Mouse (Mus musculus) heart, postnatal 25 days (tissue): ENCODE measurements around the gene Ank3. TPM values are rescaled to one million over a fixed set of nuclear protein-coding genes. Genes with fewer than 3 reads are reported as not detected.

Experiments used
- DNase-seq: peaks from one replicate; pipeline ENCODE4 v3.0.0; 2022; ENCODE audit warnings: low spot score
- intact Hi-C: fragments of 180-260 bp; cut with DNase I; formaldehyde crosslinking; loops from one replicate; pipeline ENCODE4 v1.15.1; 2025
- total RNA-seq, 2 experiments: library from RNA; stranded (reverse); gene quantifications; 2 replicates each; pipeline ENCODE4 v1.2.3; 2021

Gene Ank3
- total RNA-seq, 2 experiments from 2014 or later, result 77.8 to 89.0 TPM

GRCm38 (mm10) chr10:69531569-69531968 lies 133.0 kb downstream of the Ank3 start:
- no peak for DNase-seq
- intact Hi-C loops, result loop anchor here (5.0 kb wide), 1 partner anchor 126 kb away; no protein-coding TSS in a partner anchor

DNA sequence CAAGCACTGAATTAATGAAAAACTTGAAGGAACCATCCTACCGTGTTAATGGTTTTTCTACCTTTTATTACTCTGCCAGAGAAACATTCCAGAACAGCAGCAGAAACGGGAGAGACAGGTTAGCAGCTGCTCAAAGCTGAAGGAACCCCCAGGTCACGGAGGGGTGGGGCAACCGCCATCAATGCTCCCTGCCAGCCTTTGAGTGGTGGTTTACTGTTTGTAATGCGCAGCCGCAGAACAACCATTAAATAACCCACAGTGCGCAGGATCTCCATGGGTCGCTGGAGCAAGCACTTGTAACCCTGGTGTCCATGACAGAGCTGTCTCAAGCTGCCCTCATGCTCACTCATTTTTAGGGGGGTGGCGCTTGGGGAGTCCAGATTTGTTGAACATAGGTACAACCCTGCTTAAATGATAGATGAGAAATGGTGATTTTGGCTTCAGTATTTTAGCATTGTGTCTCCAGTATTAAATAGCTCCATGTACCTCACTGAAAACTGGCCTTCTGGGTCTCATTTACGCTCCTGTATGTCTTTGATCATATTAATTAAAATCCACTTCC lies 133.7 kb downstream of the Ank3 start:
- intact Hi-C loops, result loop anchor here (5.0 kb wide), 1 partner anchor 125 kb away; no protein-coding TSS in a partner anchor
- DNase-seq, result no peak

GRCm38 (mm10) chr10:69533505-69534388 lies 135.2 kb downstream of the Ank3 start:
- intact Hi-C loops, result loop anchor here (5.0 kb wide), 1 partner anchor 124 kb away; no protein-coding TSS in a partner anchor
- no peak for DNase-seq

- no peak for DNase-seq
Measured at GRCm38 (mm10) chr10:69534716-69535115, 136.1 kb downstream of the Ank3 start.

GRCm38 (mm10) chr10:69535123-69535930 lies 136.8 kb downstream of the Ank3 start:
- intact Hi-C loops, result no loop called here
- DNase-seq, result no peak

More at GRCm38 (mm10) chr10:69534716-69535115, 136.1 kb downstream of the Ank3 start:
- intact Hi-C loops, result loop anchor here (5.0 kb wide), 1 partner anchor 123 kb away; no protein-coding TSS in a partner anchor

DNA sequence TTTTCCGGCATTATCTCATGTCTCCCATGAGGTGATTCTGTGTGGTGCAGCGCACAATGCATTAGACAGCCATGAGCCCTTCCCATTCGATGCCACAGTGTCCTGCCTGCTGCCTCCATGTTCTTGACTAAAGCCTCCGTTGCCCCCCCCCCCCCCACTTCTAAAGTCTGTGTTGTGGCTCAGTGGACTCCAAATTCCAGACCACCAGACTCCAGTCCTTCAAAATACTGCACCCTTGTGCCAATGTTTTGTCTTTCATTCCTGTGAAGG lies 137.3 kb downstream of the Ank3 start:
- DNase-seq, result no peak
- intact Hi-C loops, result no loop called here

GRCm38 (mm10) chr10:69536372-69537075 lies 138.0 kb downstream of the Ank3 start:
- DNase-seq, result no peak
- intact Hi-C loops, result no loop called here

- no peak for DNase-seq
- intact Hi-C loops, result no loop called here
Measured at GRCm38 (mm10) chr10:69538236-69538635, 139.7 kb downstream of the Ank3 start.

- intact Hi-C loops, result no loop called here
- no peak for DNase-seq
Measured at GRCm38 (mm10) chr10:69542439-69542838, 143.9 kb downstream of the Ank3 start.

- intact Hi-C loops, result no loop called here
- no peak for DNase-seq
Measured at GRCm38 (mm10) chr10:69543876-69544620, 145.5 kb downstream of the Ank3 start.

GRCm38 (mm10) chr10:69544653-69545052 lies 146.1 kb downstream of the Ank3 start:
- no peak for DNase-seq
- intact Hi-C loops, result no loop called here

DNA sequence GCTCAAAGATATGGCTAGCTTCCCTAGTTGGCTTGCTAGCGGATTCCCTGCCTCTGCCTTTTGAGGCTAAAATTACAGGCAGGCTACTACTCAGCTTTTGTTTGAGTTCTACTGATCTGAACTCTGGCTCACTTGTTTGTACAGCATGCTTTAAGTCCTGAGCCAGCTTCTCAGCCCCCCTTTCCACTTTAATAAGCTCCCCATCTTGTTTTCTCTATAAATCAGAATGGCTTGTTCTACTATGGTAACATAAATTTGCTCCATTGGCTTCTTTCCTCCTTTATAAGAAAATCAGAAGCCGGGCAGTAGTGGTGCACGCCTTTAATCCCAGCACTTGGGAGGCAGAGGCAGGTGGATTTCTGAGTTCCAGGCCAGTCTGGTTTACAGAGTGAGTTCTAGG lies 147.4 kb downstream of the Ank3 start:
- DNase-seq, result no peak
- intact Hi-C loops, result no loop called here

DNA sequence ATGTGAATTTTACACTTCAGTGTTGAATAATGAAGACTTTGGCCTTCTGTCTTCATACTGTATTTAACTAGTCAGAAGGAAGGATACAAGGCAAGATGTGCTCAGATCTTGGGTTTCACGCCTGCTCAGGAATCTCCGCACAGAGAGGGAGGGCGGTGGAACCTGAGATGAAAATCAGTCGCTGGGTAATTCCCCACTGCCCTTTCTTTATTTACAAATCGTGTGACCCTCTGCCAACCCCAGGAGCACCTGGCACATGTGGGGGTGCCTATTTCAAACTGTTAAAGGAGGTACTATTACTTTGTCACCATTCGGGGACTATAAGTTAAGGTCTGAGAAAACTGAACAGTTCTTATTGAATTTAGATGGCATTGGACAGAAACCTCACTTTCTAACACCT lies 148.1 kb downstream of the Ank3 start:
- no peak for DNase-seq
- intact Hi-C loops, result no loop called here

- no peak for DNase-seq
Measured at GRCm38 (mm10) chr10:69548771-69549170, 150.2 kb downstream of the Ank3 start.

GRCm38 (mm10) chr10:69549221-69549620 lies 150.6 kb downstream of the Ank3 start:
- intact Hi-C loops, result no loop called here
- DNase-seq, result no peak

More at GRCm38 (mm10) chr10:69548771-69549170, 150.2 kb downstream of the Ank3 start:
- intact Hi-C loops, result no loop called here

GRCm38 (mm10) chr10:69550824-69551223 lies 152.3 kb downstream of the Ank3 start:
- DNase-seq, result no peak
- intact Hi-C loops, result loop anchor here (10.0 kb wide), 1 partner anchor 96 kb away; no protein-coding TSS in a partner anchor

DNA sequence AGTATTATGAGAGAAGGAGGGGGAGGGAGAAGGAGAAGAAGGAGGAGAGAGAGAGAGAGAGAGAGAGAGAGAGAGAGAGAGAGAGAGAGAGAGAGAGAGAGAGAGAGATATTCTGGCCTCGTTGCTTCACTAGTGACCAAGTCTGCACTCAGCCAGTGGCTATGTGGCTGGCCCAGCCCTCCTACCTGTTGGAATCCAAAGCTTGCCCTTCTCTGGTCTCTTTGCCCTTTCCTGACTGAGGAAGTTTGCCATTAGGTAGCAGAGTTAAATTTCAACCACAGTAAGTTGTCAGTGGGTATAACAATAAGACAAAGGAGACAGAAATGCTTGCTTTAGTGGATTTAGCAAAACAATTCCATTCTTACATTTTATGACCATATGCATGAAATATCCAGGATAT lies 154.5 kb downstream of the Ank3 start:
- intact Hi-C loops, result loop anchor here (10.0 kb wide), 1 partner anchor 98 kb away; no protein-coding TSS in a partner anchor
- DNase-seq, result no peak

DNA sequence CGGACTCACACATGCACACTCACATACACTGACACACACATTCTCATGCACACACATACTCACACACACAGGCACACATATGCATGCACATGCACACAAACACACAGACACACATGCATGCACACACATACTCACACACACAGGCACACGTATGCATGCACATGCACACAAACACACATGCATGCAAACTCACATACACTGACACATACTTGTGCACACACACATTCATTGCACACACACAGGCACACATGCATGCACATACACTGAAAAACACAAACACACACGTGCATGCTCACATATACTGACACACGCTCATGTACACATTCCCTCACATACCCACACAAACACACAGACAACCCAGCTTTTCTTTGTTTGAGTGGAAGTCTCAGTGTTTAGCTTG lies 157.0 kb downstream of the Ank3 start:
- intact Hi-C loops, result loop anchor here (10.0 kb wide), 1 partner anchor 101 kb away; no protein-coding TSS in a partner anchor

GRCm38 (mm10) chr10:69556278-69556677 lies 157.7 kb downstream of the Ank3 start:
- intact Hi-C loops, result loop anchor here (10.0 kb wide), 1 partner anchor 101 kb away; no protein-coding TSS in a partner anchor
- DNase-seq, result no peak

More for the DNA sequence above, 157.0 kb downstream of the Ank3 start:
- no peak for DNase-seq
